Mouse (Mus musculus): Measurements from ENCODE around the gene Ltbr.

Gene Ltbr

DNA sequence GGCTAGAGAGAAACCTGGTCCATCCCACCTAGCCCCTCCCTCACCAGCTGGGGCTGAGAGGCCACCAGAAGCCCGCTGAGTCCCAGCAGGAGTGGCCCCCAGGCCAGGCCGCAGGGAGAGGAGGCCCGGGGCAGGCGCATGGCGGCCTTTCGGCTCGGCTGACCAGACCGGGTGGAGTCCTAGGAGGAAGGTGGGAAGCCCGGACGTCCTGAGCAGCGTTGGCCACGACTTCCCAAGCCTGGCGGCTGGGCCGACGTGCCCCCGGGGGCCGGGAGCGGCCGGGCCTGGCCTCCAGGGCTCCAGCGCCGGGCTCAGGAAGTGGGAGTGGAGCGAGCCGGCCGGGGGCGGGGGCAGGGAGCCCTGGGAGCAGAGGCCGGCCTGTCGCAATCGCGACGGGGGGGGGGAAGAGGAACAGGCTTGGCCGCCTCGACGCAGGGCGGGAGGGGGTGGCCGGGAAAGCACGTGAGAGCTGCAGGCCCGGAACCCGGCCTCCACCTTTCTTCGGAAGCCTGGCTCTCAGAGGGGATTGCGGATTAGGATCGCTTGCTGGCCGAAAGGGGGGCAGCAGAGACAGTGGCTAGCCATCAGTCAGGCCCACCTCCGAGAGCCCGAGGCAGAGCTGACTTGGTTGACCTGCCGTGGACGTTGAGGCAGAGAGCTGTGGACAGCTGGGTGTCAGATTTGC lies at the start of gene Ltbr:
TSS of gene Ltbr (minus strand) at position 340 of the 685 bp plus-strand sequence.
- DNase-seq (ENCODE audit: low read depth, low spot score) = peak; percentile 16

- DNase-seq (ENCODE audit: low read depth, low spot score) = no peak
These were observed 49.3 kb upstream of the Ltbr start for GRCm38 (mm10) chr6:125363021-125363420.

- DNase-seq (ENCODE audit: low read depth, low spot score) = no peak
These were observed 48.0 kb upstream of the Ltbr start for GRCm38 (mm10) chr6:125361467-125362291.

GRCm38 (mm10) chr6:125360846-125361245 lies 47.2 kb upstream of the Ltbr start:
- no peak for DNase-seq (ENCODE audit: low read depth, low spot score)

DNA sequence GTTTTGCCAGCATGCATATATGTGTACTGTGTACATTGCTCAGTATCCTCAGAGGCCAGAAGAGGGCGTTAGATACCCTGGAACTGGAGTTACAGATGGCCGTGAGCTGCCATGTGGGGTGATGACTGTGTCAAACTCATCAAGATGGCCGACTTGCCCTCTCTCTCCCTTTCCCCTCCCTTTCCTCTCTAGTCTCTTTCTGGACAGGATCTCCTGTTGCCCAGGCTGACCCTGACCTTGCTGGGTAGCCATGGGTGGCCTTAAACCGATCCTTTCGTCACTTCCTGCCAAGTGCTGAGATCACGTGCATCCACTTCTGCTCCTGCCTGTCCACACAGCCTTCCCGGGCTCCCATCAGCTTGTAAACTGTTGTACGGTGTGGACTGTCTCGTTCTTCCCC lies 46.3 kb upstream of the Ltbr start:
- DNase-seq (ENCODE audit: low read depth, low spot score) = no peak

- no peak for DNase-seq (ENCODE audit: low read depth, low spot score)
These were observed 43.6 kb upstream of the Ltbr start for GRCm38 (mm10) chr6:125357334-125357733.

- no peak for DNase-seq (ENCODE audit: low read depth, low spot score)
These were observed 42.6 kb upstream of the Ltbr start for GRCm38 (mm10) chr6:125356264-125356663.

GRCm38 (mm10) chr6:125355197-125355741 lies 41.6 kb upstream of the Ltbr start:
- peak; percentile 68 for DNase-seq (ENCODE audit: low read depth, low spot score)

GRCm38 (mm10) chr6:125354352-125355151 lies 40.9 kb upstream of the Ltbr start:
- DNase-seq (ENCODE audit: low read depth, low spot score) = no peak

GRCm38 (mm10) chr6:125353655-125354054 lies 40.0 kb upstream of the Ltbr start:
- peak; percentile 53 for DNase-seq (ENCODE audit: low read depth, low spot score)

DNA sequence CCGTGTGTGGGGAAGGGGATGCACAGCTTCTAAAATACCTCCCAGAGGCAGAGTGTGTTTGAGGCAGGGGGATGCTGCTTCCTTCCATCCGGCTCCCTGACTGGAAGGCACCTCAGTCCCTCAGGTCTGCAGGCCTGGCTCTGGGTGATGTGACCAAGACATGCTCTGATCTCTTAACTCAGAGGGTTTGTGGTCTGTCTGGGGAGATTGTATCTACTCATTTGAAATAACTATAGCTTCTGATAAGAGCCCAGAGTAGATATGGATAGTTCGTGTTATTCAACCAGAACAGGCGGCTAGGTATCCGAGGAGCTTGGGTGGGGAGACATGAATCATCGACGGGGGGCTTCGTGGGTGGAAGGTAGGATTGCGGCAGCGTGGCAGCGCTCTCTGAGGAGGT lies 39.5 kb upstream of the Ltbr start:
- DNase-seq (ENCODE audit: low read depth, low spot score) = peak; percentile 58

GRCm38 (mm10) chr6:125352811-125353210 lies 39.1 kb upstream of the Ltbr start:
- DNase-seq (ENCODE audit: low read depth, low spot score) = no peak

- DNase-seq (ENCODE audit: low read depth, low spot score) = no peak
These were observed 38.3 kb upstream of the Ltbr start for GRCm38 (mm10) chr6:125352046-125352384.

DNA sequence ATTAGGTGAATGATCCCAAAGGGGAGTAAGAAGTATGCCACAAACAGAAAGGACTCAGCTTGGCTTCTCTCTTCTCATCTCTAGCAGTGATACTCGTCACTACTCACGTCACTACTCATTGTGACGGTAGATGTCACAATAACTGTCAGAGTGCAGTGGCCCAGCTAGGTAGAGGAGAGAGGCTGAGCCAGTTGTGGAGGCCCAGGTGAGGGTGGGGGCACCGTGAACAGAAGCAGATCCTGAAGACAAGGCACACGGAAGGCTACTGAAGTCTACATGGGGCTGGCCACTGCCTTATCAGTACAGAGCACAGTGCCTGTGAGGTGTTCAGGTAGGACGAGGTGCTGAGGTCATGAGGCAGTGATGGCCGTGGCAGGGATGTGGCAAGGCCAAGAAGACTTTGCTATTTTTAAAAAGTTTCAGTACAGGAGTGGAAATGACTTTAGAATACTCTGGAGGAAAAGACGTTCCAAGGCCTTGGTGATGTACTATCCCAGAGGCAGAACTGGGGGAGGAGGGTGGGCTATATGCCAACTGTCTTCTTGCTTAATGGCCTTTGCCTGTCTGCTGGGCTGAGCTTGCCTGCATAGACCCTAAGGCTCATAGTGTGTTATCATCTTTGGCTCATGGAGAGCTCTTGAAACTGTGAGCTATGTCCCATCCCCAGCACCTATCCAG lies 37.8 kb upstream of the Ltbr start:
- peak; percentile 71 for DNase-seq (ENCODE audit: low read depth, low spot score)

DNA sequence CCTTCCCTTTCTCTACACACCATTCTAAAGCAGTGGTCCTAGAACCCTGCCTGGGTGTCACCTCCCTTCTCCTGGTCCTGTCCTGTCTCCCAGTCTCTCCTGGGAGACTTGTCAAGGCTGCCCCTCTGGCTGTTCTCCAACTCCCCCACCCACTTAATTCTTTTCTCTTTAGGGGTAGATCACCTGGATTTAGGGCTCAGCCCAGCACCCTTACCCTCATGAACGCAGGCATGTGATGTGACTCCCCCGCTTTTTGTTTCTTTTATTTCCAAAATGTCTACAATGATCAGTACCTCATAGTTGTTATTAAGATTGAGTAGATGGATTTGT lies 37.3 kb upstream of the Ltbr start:
- no peak for DNase-seq (ENCODE audit: low read depth, low spot score)

DNA sequence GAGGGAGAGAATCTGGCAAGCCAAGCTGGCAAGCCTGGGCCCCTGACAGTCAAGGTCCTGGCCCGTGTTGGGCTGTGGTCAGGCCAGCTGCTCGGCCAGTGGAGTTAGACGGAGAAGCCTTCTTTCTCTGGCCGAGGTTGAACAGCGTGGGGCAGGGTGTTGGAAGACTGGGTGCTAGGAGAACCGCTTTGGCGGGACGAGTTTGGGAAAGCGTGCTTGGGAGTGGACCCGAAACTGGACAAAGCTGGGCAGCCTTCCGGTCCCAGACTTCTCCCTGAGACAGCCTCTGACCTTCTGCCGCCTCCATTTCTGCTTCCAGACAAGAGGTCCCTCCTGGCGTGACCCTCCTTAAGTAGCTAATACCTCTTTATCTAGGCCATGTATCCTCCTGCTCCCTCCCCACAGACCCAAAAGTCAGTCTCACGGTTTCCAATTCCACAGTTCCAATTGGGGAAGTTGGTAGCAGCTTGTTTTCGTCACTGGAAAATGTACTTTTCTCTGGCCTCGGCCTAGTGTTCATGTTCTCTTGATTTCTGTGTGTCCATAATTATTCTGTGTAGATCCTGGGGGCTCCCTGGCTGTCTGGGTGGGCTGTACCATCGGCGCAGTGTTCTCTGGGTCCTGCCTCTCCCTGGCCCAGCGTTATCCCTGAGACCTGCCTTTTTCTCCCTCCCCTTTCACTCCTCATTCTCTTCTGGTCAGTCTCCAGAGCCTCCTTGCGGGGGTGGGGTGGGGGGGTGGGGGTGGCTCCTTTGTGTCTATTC lies 36.7 kb upstream of the Ltbr start:
- DNase-seq (ENCODE audit: low read depth, low spot score) = no peak

DNA sequence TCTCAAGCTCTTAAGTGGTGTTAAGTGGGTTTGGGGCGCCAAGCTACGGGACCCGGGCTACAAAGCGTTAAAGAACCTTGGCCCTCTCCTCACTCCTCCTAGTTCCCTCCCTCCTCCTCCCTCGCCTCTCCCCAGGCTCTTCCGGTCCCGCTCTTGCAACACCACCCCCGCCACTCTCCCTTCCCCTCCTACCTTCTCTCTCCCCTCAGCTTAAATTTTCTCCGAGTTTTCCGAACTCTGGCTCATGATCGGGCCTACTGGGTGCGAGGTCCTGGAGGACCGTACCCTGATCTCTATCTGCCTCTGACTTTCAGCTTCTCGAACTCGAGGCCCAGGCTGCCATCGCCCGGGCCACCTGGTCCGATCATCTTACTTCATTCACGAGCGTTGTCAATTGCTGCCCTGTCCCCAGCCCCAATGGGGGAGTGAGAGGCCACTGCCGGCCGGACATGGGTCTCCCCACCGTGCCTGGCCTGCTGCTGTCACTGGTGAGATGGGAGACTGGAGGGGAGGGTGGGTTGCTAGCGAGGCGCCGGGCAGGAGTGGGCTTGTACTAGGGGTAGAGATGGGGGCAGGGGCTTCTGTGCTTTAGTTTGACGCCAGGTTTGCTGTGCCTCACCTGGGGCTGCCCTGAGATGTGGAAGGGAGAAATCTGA lies 36.0 kb upstream of the Ltbr start:
- DNase-seq (ENCODE audit: low read depth, low spot score) = peak; percentile 76

GRCm38 (mm10) chr6:125348721-125349574 lies 35.3 kb upstream of the Ltbr start, which contains the start of gene Tnfrsf1a:
Tnfrsf1a (plus strand) TSS chr6:125349362.
- DNase-seq (ENCODE audit: low read depth, low spot score) = no peak

DNA sequence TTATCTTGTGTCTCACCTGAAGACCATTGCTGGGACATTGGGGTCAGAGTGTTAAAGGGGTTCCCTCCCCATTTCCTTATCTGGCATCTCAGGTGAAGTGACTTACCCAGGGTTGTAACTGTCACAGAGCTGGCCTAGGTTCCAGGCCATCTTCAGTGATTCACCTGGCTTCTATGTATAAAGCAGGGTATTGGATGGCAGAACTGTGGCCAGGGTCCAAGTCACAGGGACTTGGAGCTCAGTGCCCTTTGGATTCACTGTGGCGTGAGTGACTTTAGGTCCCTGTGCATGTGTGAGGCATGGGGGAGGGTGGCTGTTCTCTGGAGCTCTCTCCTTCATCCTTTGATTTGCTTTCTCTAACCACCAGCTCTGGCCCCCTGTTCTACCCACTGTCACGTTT lies 32.3 kb upstream of the Ltbr start:
- no peak for DNase-seq (ENCODE audit: low read depth, low spot score)

All from CD4-positive helper T cell, adult 2 months (primary cell).